Mouse (Mus musculus): ENCODE data around the gene Foxn1. TPM values are rescaled to one million over a fixed set of nuclear protein-coding genes. Genes with fewer than 3 reads are reported as not detected.
A peak's percentile ranks its signal among the peaks of the same experiment; 100 is the strongest.

Foxn1 gene
- polyA plus RNA-seq, 1 experiment from 2014 or later: not detected

- ATAC-seq: 0 out of 2 replicates have a peak, but pooled peaks have one; percentile 33
- Histone ChIP-seq H3K27ac (no peak overlapping the region), H3K4me1 (peaks cover 6% of the 10 kb centered on the region), H3K36me3 (ENCODE audit: poor library complexity, severe bottlenecking) (no peaks in the 10 kb centered on the region), H3K4me3 (no peak overlapping the region; the same call in 1 of the 2 replicates), H3K4me2 (peak overlapping the region; percentile 57), H3K27me3 (no peaks in the 10 kb centered on the region; the same call in 1 of the 2 replicates), H3K9ac (peak overlapping the region; percentile 35), H3K9me3 (replicated peaks) (no peaks in the 10 kb centered on the region)
- WGBS: 9% methylated on average over 18 of the region's 18 CpGs
These were observed 11.0 kb upstream of the Foxn1 start for GRCm38 (mm10) chr11:78397397-78397796.

GRCm38 (mm10) chr11:78396950-78397349 lies 10.6 kb upstream of the Foxn1 start:
- H3K36me3 ChIP-seq (ENCODE audit: poor library complexity, severe bottlenecking): no peaks in the 10 kb centered on the region
- H3K4me3 ChIP-seq: no peak overlapping the region; the same call in 1 of the 2 replicates
- H3K9ac ChIP-seq: peak overlapping the region; percentile 35
- H3K4me1 ChIP-seq: peaks cover 6% of the 10 kb centered on the region
- WGBS: 42% methylated on average over 11 of the region's 11 CpGs
- H3K4me2 ChIP-seq: peak overlapping the region; percentile 57
- H3K27me3 ChIP-seq: no peaks in the 10 kb centered on the region; the same call in 1 of the 2 replicates
- ATAC-seq: no peak
- H3K27ac ChIP-seq: no peak overlapping the region
- H3K9me3 ChIP-seq (replicated peaks): no peaks in the 10 kb centered on the region

GRCm38 (mm10) chr11:78392728-78393127 lies 6.4 kb upstream of the Foxn1 start:
- no peaks in the 10 kb centered on the region for H3K27me3 ChIP-seq
- no peaks in the 10 kb centered on the region for H3K9me3 ChIP-seq (replicated peaks)
- peaks cover 6% of the 10 kb centered on the region for H3K4me1 ChIP-seq
- H3K27ac ChIP-seq: no peak overlapping the region
- no peak for ATAC-seq
- 76% methylated on average over 3 of the region's 3 CpGs for WGBS
- no peak overlapping the region for H3K9ac ChIP-seq
- H3K4me3 ChIP-seq: no peak overlapping the region
- no peak overlapping the region for H3K4me2 ChIP-seq
- no peaks in the 10 kb centered on the region for H3K36me3 ChIP-seq (ENCODE audit: poor library complexity, severe bottlenecking)

- H3K4me3 ChIP-seq: no peak overlapping the region
- H3K9ac ChIP-seq: no peak overlapping the region
- no peaks in the 10 kb centered on the region for H3K36me3 ChIP-seq (ENCODE audit: poor library complexity, severe bottlenecking)
- H3K27ac ChIP-seq: no peak overlapping the region
- no peak overlapping the region for H3K4me2 ChIP-seq
- ATAC-seq: no peak
- H3K4me1 ChIP-seq: no peaks in the 10 kb centered on the region
- H3K9me3 ChIP-seq (replicated peaks): no peaks in the 10 kb centered on the region
- H3K27me3 ChIP-seq: 0 out of 2 replicates have a peak, but pooled peaks cover 3% of the 10 kb centered on the region
- WGBS: 90% methylated on average over 10 of the region's 10 CpGs
These were observed 582 bp downstream of the Foxn1 start for GRCm38 (mm10) chr11:78385776-78386175.

- Histone ChIP-seq H3K4me2 (no peak overlapping the region), H3K9ac (no peak overlapping the region), H3K9me3 (replicated peaks) (no peaks in the 10 kb centered on the region), H3K27me3 (peaks cover 6% of the 10 kb centered on the region; the same call in 1 of the 2 replicates), H3K27ac (no peak overlapping the region), H3K4me1 (no peaks in the 10 kb centered on the region), H3K4me3 (no peak overlapping the region), H3K36me3 (ENCODE audit: poor library complexity, severe bottlenecking) (no peaks in the 10 kb centered on the region)
- WGBS: 27% methylated on average over 5 of the region's 5 CpGs
- ATAC-seq: no peak
These were observed 3.7 kb downstream of the Foxn1 start for GRCm38 (mm10) chr11:78382701-78383100.

- no peaks in the 10 kb centered on the region for H3K36me3 ChIP-seq (ENCODE audit: poor library complexity, severe bottlenecking)
- no peaks in the 10 kb centered on the region for H3K4me1 ChIP-seq
- no peaks in the 10 kb centered on the region for H3K9me3 ChIP-seq (replicated peaks)
- no peak overlapping the region for H3K27ac ChIP-seq
- peaks cover 6% of the 10 kb centered on the region; the same call in 1 of the 2 replicates for H3K27me3 ChIP-seq
- WGBS: 81% methylated on average over 7 of the region's 7 CpGs
- H3K4me2 ChIP-seq: no peak overlapping the region
- ATAC-seq: no peak
- no peak overlapping the region for H3K9ac ChIP-seq
- no peak overlapping the region for H3K4me3 ChIP-seq
These were observed 4.1 kb downstream of the Foxn1 start for GRCm38 (mm10) chr11:78382286-78382685.

- H3K36me3 ChIP-seq (ENCODE audit: poor library complexity, severe bottlenecking): no peaks in the 10 kb centered on the region
- no peak for ATAC-seq
These were observed 5.4 kb downstream of the Foxn1 start for GRCm38 (mm10) chr11:78380996-78381395.

GRCm38 (mm10) chr11:78380351-78380750 lies 6.0 kb downstream of the Foxn1 start:
- Histone ChIP-seq H3K9ac (no peak overlapping the region), H3K27ac (no peak overlapping the region), H3K27me3 (peaks cover 8% of the 10 kb centered on the region; the same call in 1 of the 2 replicates), H3K4me1 (no peaks in the 10 kb centered on the region), H3K4me2 (no peak overlapping the region), H3K9me3 (replicated peaks) (no peaks in the 10 kb centered on the region), H3K4me3 (no peak overlapping the region), H3K36me3 (ENCODE audit: poor library complexity, severe bottlenecking) (no peaks in the 10 kb centered on the region)
- 77% methylated on average over 4 of the region's 4 CpGs for WGBS
- no peak for ATAC-seq

More at GRCm38 (mm10) chr11:78380996-78381395, 5.4 kb downstream of the Foxn1 start:
- Histone ChIP-seq H3K9ac (no peak overlapping the region), H3K27me3 (peaks cover 8% of the 10 kb centered on the region; the same call in 1 of the 2 replicates), H3K4me1 (no peaks in the 10 kb centered on the region), H3K4me3 (no peak overlapping the region), H3K4me2 (no peak overlapping the region), H3K27ac (no peak overlapping the region), H3K9me3 (replicated peaks) (no peaks in the 10 kb centered on the region)
- WGBS: 90% methylated on average over 3 of the region's 3 CpGs

GRCm38 (mm10) chr11:78377549-78378159 lies 8.7 kb downstream of the Foxn1 start:
- H3K27ac ChIP-seq: no peak overlapping the region
- ATAC-seq: no peak

GRCm38 (mm10) chr11:78374147-78374546 lies 12.2 kb downstream of the Foxn1 start:
- no peaks in the 10 kb centered on the region for H3K4me1 ChIP-seq
- H3K27ac ChIP-seq: no peak overlapping the region
- no peak overlapping the region for H3K4me2 ChIP-seq
- no peak for ATAC-seq
- H3K4me3 ChIP-seq: no peak overlapping the region
- H3K27me3 ChIP-seq: peaks cover 6% of the 10 kb centered on the region; the same call in 1 of the 2 replicates
- no peaks in the 10 kb centered on the region for H3K36me3 ChIP-seq (ENCODE audit: poor library complexity, severe bottlenecking)
- H3K9me3 ChIP-seq (replicated peaks): no peaks in the 10 kb centered on the region
- 93% methylated on average over 8 of the region's 8 CpGs for WGBS
- H3K9ac ChIP-seq: no peak overlapping the region

More at GRCm38 (mm10) chr11:78377549-78378159, 8.7 kb downstream of the Foxn1 start:
- 42% methylated on average over 10 of the region's 12 CpGs for WGBS
- no peak overlapping the region for H3K9ac ChIP-seq
- H3K36me3 ChIP-seq (ENCODE audit: poor library complexity, severe bottlenecking): no peaks in the 10 kb centered on the region
- H3K4me3 ChIP-seq: no peak overlapping the region
- peaks cover 6% of the 10 kb centered on the region; the same call in 1 of the 2 replicates for H3K27me3 ChIP-seq
- H3K9me3 ChIP-seq (replicated peaks): no peaks in the 10 kb centered on the region
- H3K4me2 ChIP-seq: no peak overlapping the region
- H3K4me1 ChIP-seq: no peaks in the 10 kb centered on the region

- Histone ChIP-seq H3K36me3 (ENCODE audit: poor library complexity, severe bottlenecking) (no peaks in the 10 kb centered on the region), H3K9me3 (replicated peaks) (no peaks in the 10 kb centered on the region), H3K4me3 (no peak overlapping the region), H3K4me2 (no peak overlapping the region), H3K27ac (no peak overlapping the region), H3K4me1 (no peaks in the 10 kb centered on the region), H3K27me3 (0 out of 2 replicates have a peak, but pooled peaks cover 2% of the 10 kb centered on the region), H3K9ac (no peak overlapping the region)
- 60% methylated on average over 7 of the region's 7 CpGs for WGBS
- no peak for ATAC-seq
These were observed 13.7 kb downstream of the Foxn1 start for GRCm38 (mm10) chr11:78372610-78373009.

GRCm38 (mm10) chr11:78372166-78372565 lies 14.2 kb downstream of the Foxn1 start:
- Histone ChIP-seq H3K9me3 (replicated peaks) (no peaks in the 10 kb centered on the region), H3K4me2 (no peak overlapping the region), H3K4me1 (no peaks in the 10 kb centered on the region), H3K27me3 (0 out of 2 replicates have a peak, but pooled peaks cover 2% of the 10 kb centered on the region), H3K9ac (no peak overlapping the region), H3K36me3 (ENCODE audit: poor library complexity, severe bottlenecking) (no peaks in the 10 kb centered on the region), H3K4me3 (no peak overlapping the region), H3K27ac (no peak overlapping the region)
- 95% methylated on average over 3 of the region's 3 CpGs for WGBS
- no peak for ATAC-seq
